Mouse (Mus musculus): ENCODE results near the gene Ripply3.
A peak's percentile ranks its signal among the peaks of the same experiment; 100 is the strongest.

Ripply3 gene

GRCm38 (mm10) chr16:94327781-94328711 lies at the start of gene Ripply3:
TSS of gene Ripply3 (plus strand) at chr16:94328420.
- DNase-seq (ENCODE audit: low spot score in 2 of 2) = peak in 1 of 2 experiments; percentile 9

GRCm38 (mm10) chr16:94283972-94284371 lies 44.2 kb upstream of the Ripply3 start:
- no peak for DNase-seq (ENCODE audit: low spot score in 2 of 2)

GRCm38 (mm10) chr16:94287826-94288225 lies 40.4 kb upstream of the Ripply3 start:
- no peak for DNase-seq (ENCODE audit: low spot score in 2 of 2)

GRCm38 (mm10) chr16:94289138-94290072 lies 38.8 kb upstream of the Ripply3 start:
- DNase-seq (ENCODE audit: low spot score in 2 of 2) = no peak

GRCm38 (mm10) chr16:94290073-94290999 lies 37.9 kb upstream of the Ripply3 start:
- peak; percentile 70 to 84 for DNase-seq (ENCODE audit: low spot score in 2 of 2)

- DNase-seq (ENCODE audit: low spot score in 2 of 2) = no peak
Measured at GRCm38 (mm10) chr16:94291141-94291540, 37.1 kb upstream of the Ripply3 start.

GRCm38 (mm10) chr16:94298081-94298480 lies 30.1 kb upstream of the Ripply3 start:
- no peak for DNase-seq (ENCODE audit: low spot score in 2 of 2)

- no peak for DNase-seq (ENCODE audit: low spot score in 2 of 2)
Measured at GRCm38 (mm10) chr16:94299210-94299609, 29.0 kb upstream of the Ripply3 start.

GRCm38 (mm10) chr16:94301194-94301593 lies 27.0 kb upstream of the Ripply3 start:
- DNase-seq (ENCODE audit: low spot score in 2 of 2) = no peak

GRCm38 (mm10) chr16:94301696-94302095 lies 26.5 kb upstream of the Ripply3 start:
- DNase-seq (ENCODE audit: low spot score in 2 of 2) = no peak

- peak in 1 of 2 experiments; percentile 21 for DNase-seq (ENCODE audit: low spot score in 2 of 2)
Measured at GRCm38 (mm10) chr16:94302274-94303202, 25.7 kb upstream of the Ripply3 start.

GRCm38 (mm10) chr16:94303203-94303535 lies 25.1 kb upstream of the Ripply3 start:
- DNase-seq (ENCODE audit: low spot score in 2 of 2) = no peak

GRCm38 (mm10) chr16:94307526-94307925 lies 20.7 kb upstream of the Ripply3 start:
- no peak for DNase-seq (ENCODE audit: low spot score in 2 of 2)

- no peak for DNase-seq (ENCODE audit: low spot score in 2 of 2)
Measured at GRCm38 (mm10) chr16:94307942-94308341, 20.3 kb upstream of the Ripply3 start.

GRCm38 (mm10) chr16:94309025-94309424 lies 19.2 kb upstream of the Ripply3 start:
- DNase-seq (ENCODE audit: low spot score in 2 of 2) = no peak

GRCm38 (mm10) chr16:94311416-94311815 lies 16.8 kb upstream of the Ripply3 start:
- no peak for DNase-seq (ENCODE audit: low spot score in 2 of 2)

- DNase-seq (ENCODE audit: low spot score in 2 of 2) = no peak
Measured at GRCm38 (mm10) chr16:94311931-94312330, 16.3 kb upstream of the Ripply3 start.

- DNase-seq (ENCODE audit: low spot score in 2 of 2) = peak; percentile 74 to 75
Measured at GRCm38 (mm10) chr16:94312663-94313228, 15.5 kb upstream of the Ripply3 start.

GRCm38 (mm10) chr16:94313229-94314030 lies 14.8 kb upstream of the Ripply3 start, which contains the start of gene Hlcs:
TSS of gene Hlcs (minus strand) at chr16:94313571.
- DNase-seq (ENCODE audit: low spot score in 2 of 2) = peak; percentile 97 to 99

All from thymus, postnatal 10 days (tissue).